Mouse (Mus musculus): ENCODE data around the gene Zfp870.

The Zfp870 gene

GRCm38 (mm10) chr17:32891239-32892180 is at the start of gene Zfp870:
TSS of gene Zfp870 (minus strand) at chr17:32891642.
- in situ Hi-C loops (cut with MboI): no loop called here

DNA sequence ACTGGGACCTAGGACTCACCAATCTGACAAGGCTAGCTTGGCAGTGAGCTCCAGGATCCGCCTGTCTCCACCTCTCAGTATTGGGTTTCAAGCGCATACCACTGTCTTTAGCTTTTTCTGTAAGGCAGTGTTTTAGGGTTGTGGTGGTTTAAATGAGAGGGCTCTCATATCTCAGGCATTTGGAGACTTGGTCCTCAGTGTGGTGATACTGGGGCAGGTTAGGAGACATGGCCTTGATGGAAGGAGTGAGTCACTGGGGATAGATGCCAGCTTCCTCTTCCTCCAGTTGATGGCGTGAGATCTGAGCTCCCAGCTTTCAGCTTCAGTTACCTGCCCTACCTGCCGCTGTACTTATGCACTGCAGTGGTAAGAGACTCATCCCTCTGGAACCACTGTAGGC is 48.4 kb upstream of the Zfp870 start:
- in situ Hi-C loops (cut with MboI): no loop called here

- in situ Hi-C loops (cut with MboI): no loop called here
These were observed 36.4 kb upstream of the Zfp870 start for GRCm38 (mm10) chr17:32927803-32928202.

DNA sequence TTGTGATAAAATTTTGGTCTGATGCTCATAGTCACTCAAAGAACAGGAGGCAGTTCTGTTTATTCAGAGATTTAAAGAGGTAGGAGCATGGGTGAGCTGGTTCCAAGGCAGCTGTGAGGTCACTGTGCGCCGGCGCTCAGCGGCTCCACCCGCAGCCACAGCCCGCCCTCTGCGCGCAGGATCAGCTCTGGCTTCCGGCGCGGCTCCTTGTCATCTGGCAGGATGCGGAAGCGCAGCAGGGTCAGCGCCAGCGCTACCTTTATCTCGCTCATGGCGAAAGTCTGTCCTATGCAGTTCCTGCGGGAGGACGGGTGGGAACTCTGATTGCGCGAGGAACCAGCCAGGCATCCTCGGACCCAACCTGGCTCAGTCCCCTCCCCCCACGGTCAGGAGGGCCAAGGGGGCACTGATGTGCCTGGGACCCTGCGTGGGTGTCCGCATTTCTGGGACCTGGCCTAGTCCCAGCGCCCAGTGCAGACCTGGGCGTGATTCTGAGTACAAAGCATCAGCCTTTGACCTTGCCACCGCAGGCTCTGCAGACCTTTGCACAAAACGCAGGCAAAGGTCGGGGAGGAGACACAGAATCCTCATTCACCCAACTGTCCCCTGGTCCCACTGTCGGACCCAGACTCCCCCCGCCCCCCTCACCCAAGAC is 33.3 kb upstream of the Zfp870 start:
- in situ Hi-C loops (cut with MboI): no loop called here

GRCm38 (mm10) chr17:32923681-32924080 is 32.2 kb upstream of the Zfp870 start:
- in situ Hi-C loops (cut with MboI): no loop called here

- in situ Hi-C loops (cut with MboI): no loop called here
These were observed 27.7 kb upstream of the Zfp870 start for GRCm38 (mm10) chr17:32919123-32919522.

DNA sequence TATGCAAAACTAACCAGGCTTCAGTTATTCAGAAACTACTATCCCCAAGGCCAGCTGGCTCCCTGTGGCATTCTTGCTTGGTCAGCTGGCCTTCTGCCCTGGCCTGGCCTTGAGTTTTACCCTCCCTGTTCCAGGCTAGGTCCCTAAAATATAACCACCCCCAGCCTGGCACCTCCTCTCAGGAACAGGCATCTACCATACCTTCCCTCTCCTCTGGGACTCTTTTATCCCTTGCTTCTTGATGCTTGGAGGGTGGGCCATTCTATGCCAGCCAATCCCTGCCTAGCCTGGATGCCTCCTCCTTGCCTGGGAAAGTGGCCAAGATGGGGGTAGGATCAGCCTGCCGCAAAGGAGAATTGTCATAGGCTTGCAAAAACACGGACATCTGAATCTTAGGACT is 25.7 kb upstream of the Zfp870 start, which contains the start of gene Cyp4f14:
Gene Cyp4f14, minus strand, starts transcription at position 212 of the 400 bp plus-strand sequence.
- in situ Hi-C loops (cut with MboI): no loop called here

DNA sequence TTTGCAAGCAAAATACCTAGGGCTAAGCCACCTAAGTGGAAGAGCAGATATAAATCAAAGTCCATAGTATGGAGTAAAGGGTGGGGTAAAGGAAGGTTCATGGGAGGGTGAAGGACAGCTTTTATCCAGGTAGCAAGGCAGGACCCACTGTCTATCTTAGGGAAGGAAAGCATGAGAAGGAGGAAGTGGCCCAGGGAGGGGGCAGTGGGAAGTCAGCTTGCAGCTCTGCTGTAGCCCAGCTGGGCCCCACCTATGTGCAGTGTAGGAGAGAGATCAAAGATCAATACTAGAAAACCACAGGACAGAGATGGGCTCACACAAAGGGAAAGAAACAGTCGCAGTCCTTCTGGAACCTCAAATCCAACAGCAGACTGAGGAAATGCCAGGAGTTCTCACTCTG is 24.6 kb upstream of the Zfp870 start:
- in situ Hi-C loops (cut with MboI): no loop called here

- in situ Hi-C loops (cut with MboI): no loop called here
These were observed 14.7 kb upstream of the Zfp870 start for GRCm38 (mm10) chr17:32906172-32906571.

- in situ Hi-C loops (cut with MboI): no loop called here
These were observed 13.8 kb upstream of the Zfp870 start for GRCm38 (mm10) chr17:32905239-32905638.

GRCm38 (mm10) chr17:32904414-32904813 is 13.0 kb upstream of the Zfp870 start:
- in situ Hi-C loops (cut with MboI): no loop called here

DNA sequence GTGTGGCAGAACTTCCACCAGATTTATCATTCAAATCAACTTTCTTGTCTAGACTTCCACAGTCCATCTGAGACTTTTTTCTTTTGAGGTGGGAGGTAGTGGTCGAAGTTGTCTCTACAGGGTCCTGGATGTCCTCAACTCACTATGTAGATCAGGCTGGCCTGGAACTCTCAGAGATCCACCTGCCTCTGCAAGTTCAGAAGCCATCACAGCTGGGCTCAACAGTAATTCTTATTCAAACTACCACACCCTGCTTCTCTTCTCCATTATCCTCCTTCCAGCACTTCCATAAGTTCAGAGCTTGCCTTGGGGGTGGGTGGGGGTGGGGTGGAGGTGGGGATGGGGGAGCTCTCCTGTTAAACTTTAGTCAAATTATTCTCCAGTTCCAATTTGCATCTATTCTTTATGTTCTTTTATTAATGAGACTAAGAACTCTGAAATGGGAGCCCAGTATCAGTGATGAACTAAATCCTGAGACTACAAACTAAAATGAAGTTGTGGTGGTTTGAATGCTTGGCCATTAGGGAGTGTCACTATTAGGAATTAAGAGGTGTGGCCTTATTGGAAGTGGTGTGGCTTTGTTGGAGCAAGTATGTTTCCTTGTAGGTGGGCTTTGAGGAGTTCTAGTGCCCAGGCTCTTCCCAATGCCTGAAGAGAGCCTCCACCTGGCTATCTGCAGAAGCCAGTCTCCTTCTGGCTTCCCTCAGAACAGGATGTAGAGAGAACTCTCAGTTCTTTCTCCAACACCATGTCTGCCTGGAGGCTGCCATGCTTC is 10.5 kb upstream of the Zfp870 start:
- in situ Hi-C loops (cut with MboI): no loop called here

DNA sequence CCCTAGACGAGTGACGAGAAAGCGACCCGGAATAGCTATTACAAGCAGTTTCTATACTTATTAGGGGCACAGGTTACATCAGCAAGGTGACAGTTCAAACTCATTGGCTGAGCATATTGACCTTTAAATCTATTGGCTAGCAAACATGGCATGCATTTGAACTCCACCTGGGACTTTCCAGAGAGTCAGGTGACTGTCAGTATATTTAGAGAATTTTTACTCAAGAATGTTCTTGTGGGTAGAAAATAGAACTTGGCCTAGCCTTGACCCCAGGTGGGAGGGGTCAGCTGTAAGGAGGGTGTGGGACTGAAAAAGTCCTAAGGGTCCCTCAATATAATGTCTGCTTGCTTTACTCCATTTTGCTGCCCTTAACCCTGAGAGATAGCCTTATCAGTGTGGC is 4.0 kb upstream of the Zfp870 start:
- in situ Hi-C loops (cut with MboI): no loop called here

GRCm38 (mm10) chr17:32893901-32894300 is 2.5 kb upstream of the Zfp870 start:
- in situ Hi-C loops (cut with MboI): no loop called here

- in situ Hi-C loops (cut with MboI): no loop called here
These were observed 597 bp downstream of the Zfp870 start for GRCm38 (mm10) chr17:32890852-32891238.

DNA sequence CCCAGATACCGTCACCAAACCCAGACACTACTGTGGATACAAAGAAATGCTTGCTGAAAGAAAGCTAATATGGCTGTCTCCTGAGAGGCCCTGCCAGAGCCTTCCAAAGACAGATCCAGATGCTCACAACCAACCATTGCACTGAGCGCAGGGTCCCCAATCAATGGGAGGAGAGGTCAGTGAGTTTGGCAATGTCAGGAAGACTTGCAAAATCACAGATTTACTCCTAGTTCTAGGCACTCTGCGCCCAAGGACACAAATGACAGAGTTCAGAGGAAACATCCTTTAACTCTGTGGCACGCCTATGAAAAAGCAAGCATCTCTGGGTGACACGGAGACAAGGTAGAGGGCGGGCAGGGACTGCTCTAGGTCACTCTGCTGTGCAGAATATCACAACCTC is 1.8 kb downstream of the Zfp870 start:
- in situ Hi-C loops (cut with MboI): no loop called here

DNA sequence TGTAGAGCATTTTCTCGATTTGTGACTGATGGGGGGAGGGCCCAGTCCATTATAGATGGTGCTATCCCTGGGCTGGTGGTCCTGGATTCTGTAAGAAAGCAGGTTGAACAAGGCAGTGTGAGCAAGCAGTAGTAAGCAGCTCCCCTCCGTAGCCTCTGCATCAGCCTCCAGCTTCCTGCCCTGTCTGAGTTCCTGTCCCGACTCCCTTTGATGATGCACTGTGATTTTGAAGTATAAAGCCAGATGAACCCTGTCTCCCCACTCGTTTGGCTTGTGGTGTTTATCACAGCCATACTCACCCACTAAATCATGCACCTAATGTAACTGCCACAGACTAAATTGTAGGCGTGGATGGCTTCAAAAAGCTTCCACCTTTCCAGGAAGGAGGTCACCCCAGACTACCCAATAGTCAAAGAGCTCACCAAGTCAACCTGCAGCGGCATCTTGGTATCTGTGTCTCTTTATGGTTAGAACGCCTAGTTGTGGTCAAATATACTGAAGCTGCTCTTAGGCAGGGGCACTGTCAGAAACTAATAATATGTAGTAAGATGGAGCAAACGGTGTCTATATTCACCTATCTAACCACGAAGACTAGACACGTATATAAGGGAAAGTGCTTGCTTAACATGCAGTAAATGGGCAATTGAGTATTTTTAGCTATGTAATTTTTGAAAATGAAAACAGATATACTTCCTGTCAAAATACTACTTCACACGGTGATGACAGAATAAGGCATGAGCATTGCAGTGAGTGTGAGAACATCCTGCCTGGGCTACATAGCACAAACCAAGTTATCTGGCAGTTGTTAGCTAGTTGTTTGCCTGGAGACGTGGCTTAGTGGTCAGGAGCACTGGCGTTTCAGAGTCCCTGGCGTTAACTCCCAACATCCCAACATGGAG is 10.9 kb downstream of the Zfp870 start:
- in situ Hi-C loops (cut with MboI): no loop called here

DNA sequence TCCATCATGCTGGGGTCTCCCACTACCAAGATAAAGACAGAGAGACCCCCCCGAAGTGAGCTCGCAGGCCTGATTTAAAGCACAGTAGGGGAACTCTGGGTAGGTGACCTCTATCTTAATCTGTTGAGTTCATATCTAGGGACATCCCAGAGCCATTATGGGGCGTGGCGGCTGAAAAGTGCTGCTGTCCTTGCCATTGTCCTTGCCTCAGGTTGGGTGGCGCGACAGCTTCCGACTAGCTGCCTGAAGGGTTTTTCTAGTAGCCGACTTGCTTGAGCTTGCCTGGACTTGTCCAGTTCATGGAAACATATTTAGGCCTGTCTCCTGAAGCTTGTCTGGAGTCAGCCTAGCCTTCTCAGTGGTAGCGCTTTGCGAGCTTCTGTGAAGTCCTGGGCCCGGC is 12.7 kb downstream of the Zfp870 start:
- in situ Hi-C loops (cut with MboI): no loop called here

DNA sequence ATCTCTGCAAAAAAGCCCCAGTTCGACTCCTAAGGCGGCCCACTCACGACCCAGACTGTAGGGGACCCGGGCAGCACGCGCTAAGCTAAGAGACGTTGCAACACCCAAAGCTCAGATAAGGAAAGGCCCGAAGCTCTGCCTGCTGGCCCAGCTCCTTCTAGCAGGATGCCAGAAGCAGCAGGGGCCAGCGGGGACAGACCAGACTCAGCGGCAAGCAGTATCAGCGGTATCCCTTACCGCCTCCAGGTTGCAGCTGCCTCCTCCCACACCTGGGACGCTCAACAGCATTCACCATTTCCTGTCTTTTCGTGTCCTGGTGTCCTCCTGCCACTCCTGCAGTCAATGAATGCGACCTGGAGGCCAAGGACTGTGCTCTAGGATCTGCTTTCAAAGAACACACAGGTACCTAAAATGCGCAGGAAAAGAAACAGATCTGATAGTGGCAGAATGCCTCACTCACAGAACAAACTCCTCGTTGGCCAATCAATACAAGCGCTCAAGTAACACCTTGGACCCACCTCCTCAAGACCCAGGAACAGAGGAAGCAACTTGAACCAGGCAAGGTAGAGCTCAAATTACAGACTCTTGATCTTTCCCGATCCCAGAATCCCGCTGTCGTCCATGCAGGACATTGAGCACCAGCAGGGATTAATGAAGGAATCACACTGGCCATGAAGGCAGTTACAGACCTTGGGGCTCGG is 13.8 kb downstream of the Zfp870 start:
- in situ Hi-C loops (cut with MboI): no loop called here

GRCm38 (mm10) chr17:32872696-32873095 is 18.7 kb downstream of the Zfp870 start:
- in situ Hi-C loops (cut with MboI): no loop called here

DNA sequence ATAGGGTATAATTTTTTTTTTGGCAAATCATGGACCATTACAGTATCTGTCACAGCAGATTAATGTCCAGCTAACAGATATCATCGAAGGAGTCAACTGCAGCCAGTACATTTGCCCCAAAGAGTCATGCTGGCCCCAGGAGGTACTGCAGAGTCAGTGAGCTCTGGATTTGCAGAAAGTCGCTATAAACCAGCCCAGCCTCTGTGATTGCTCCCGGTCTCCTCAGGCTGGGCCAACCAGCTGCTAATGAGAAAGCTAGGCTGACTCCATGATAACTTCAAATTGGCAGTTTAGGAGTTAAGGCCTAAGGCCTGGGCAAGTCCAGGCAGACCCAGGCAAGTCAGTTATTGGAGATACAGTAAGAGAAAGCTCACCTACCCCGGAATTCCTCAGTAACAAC is 19.4 kb downstream of the Zfp870 start:
- in situ Hi-C loops (cut with MboI): no loop called here
